Comparison of ENCODE assay signal across 9 mouse cellular contexts in genomic region chr2:78931358-78931757, GRCm38 (mm10).
A peak's percentile ranks its signal among the peaks of the same experiment; 100 is the strongest.
DNase-seq lines count a peak whose midpoint lies in the region; ATAC-seq and TF ChIP-seq lines count a peak whose summit lies in the region.
"Had no signal": no experiment of that assay in that cellular context is flagged by ENCODE, and none has a peak within 500 bp of the region (broad histone marks: within the 10 kb centered on the region; RNA-seq: fewer than 3 reads in every experiment).

No protein-coding gene starts in this region.

- no peak overlapping the region for H3K4me3 ChIP-seq in hindbrain, postnatal 0 days (ENCODE audit: low read length)
- no peak overlapping the region for H3K4me3 ChIP-seq in hindbrain, embryonic 12.5 days
- no peak overlapping the region for H3K4me3 ChIP-seq in heart, embryonic 11.5 days (ENCODE audit: low read depth, low read length)

- no peaks in the 10 kb centered on the region for H3K9me3 ChIP-seq in hindbrain, postnatal 0 days (ENCODE audit: low read length)
- H3K9me3 ChIP-seq in hindbrain, embryonic 12.5 days (replicated peaks) = no peaks in the 10 kb centered on the region
- no peaks in the 10 kb centered on the region for H3K9me3 ChIP-seq in heart, embryonic 11.5 days (replicated peaks; ENCODE audit: control insufficient read depth, low read length)

- H3K4me1 ChIP-seq in hindbrain, postnatal 0 days (ENCODE audit: insufficient read depth, low read length) = no peaks in the 10 kb centered on the region
- 0 out of 2 replicates have a peak, but pooled peaks cover 3% of the 10 kb centered on the region for H3K4me1 ChIP-seq in hindbrain, embryonic 12.5 days
- H3K4me1 ChIP-seq in heart, embryonic 11.5 days (ENCODE audit: control insufficient read depth, insufficient read depth, low read length) = peaks cover 2% of the 10 kb centered on the region; the same call in 1 of the 2 replicates

- H3K9ac ChIP-seq in hindbrain, postnatal 0 days (replicated peaks; ENCODE audit: low read length) = no peak overlapping the region
- no peak overlapping the region for H3K9ac ChIP-seq in hindbrain, embryonic 12.5 days
- no peak overlapping the region for H3K9ac ChIP-seq in heart, embryonic 11.5 days (ENCODE audit: low read depth, low read length)

- peak; percentile 55 for TF ChIP-seq CTCF in hindbrain, postnatal 0 days (IDR thresholded peaks at IDR 0.05; ENCODE audit: low read depth)

- no peaks in the 10 kb centered on the region for H3K27me3 ChIP-seq in hindbrain, postnatal 0 days (ENCODE audit: insufficient read depth, low read length)
- H3K27me3 ChIP-seq in hindbrain, embryonic 12.5 days = no peaks in the 10 kb centered on the region
- H3K27me3 ChIP-seq in heart, embryonic 11.5 days (ENCODE audit: control insufficient read depth, insufficient read depth, low read length) = no peaks in the 10 kb centered on the region

- WGBS in hindbrain, postnatal 0 days = 48% methylated on average over 2 of the region's 2 CpGs
- WGBS in hindbrain, embryonic 12.5 days = 50% methylated on average over 2 of the region's 2 CpGs
- 49% methylated on average over 2 of the region's 2 CpGs for WGBS in heart, embryonic 11.5 days (ENCODE audit: insufficient replicate concordance)

- DNase-seq in hindbrain, postnatal 0 days (ENCODE audit: low spot score) = peak; percentile 51
- peak; percentile 57 for DNase-seq in 416B (ENCODE audit: low read depth)
- peak; percentile 19 for DNase-seq in MEL-GATA-1-ER (ENCODE audit: extremely low read depth, low read depth)
- peak; percentile 20 for DNase-seq in forelimb bud, embryonic 11.5 days (ENCODE audit: low read depth, low spot score)
- DNase-seq in spleen, adult 12 weeks (ENCODE audit: low spot score) = no peak
- DNase-seq in kidney, adult 9 months = no peak
- DNase-seq: spleen, adult 18-20 months had no signal

- no peak overlapping the region for H3K4me2 ChIP-seq in hindbrain, postnatal 0 days (ENCODE audit: low read depth, low read length)
- no peak overlapping the region for H3K4me2 ChIP-seq in hindbrain, embryonic 12.5 days (replicated peaks)
- no peak overlapping the region for H3K4me2 ChIP-seq in heart, embryonic 11.5 days

- no peaks in the 10 kb centered on the region for H3K36me3 ChIP-seq in hindbrain, postnatal 0 days (ENCODE audit: insufficient read depth, low read length)
- H3K36me3 ChIP-seq in hindbrain, embryonic 12.5 days = no peaks in the 10 kb centered on the region
- no peaks in the 10 kb centered on the region for H3K36me3 ChIP-seq in heart, embryonic 11.5 days (ENCODE audit: control insufficient read depth, insufficient read depth, low read length)

- no peak overlapping the region for H3K27ac ChIP-seq in hindbrain, postnatal 0 days
- H3K27ac ChIP-seq in hindbrain, embryonic 12.5 days = no peak overlapping the region
- no peak overlapping the region for H3K27ac ChIP-seq in heart, embryonic 11.5 days (ENCODE audit: low read depth, low read length)

- no peak for ATAC-seq in hindbrain, postnatal 0 days
- no peak for ATAC-seq in hindbrain, embryonic 12.5 days (ENCODE audit: low FRiP score)
- no peak for ATAC-seq in heart, embryonic 11.5 days (replicated peaks; ENCODE audit: insufficient number of reproducible peaks, low FRiP score, low TSS enrichment)

Comparison
In these comparisons a context has a peak if more than half of its experiments do, and no peak if none do; other contexts are left out.
1. DNase-seq: peak in hindbrain, postnatal 0 days (single experiment), 416B (single experiment), MEL-GATA-1-ER (single experiment) and forelimb bud, embryonic 11.5 days (single experiment); none in spleen, adult 12 weeks (single experiment) and kidney, adult 9 months (single experiment).